Mouse (Mus musculus) midbrain, embryonic 12.5 days (tissue): Measurements from ENCODE around the gene Gm21987. TPM values are rescaled to one million over a fixed set of nuclear protein-coding genes. Genes with fewer than 3 reads are reported as not detected.

Source experiments
- ATAC-seq: fragments of 200-750 bp; cut with Nextera tagmentation; 2 replicates; pipeline ENCODE4 v1.8.0; 2017; ENCODE audit warnings: low read depth, moderate TSS enrichment, moderate library complexity; ENCODE audit not compliant: low FRiP score
- H3K27ac ChIP-seq: fragments of 300-500 bp; sonication (generic); replicated peaks from 2 replicates; pipeline ENCODE4 v1.5.1; 2016; ENCODE audit warnings: mild to moderate bottlenecking
- H3K27me3 ChIP-seq: fragments of 300-500 bp; sonication (generic); 2 replicates; pipeline ENCODE4 v1.6.1; 2016; ENCODE audit warnings: mild to moderate bottlenecking
- H3K36me3 ChIP-seq: fragments of 300-500 bp; sonication (generic); 2 replicates; pipeline ENCODE4 v1.6.1; 2016
- H3K4me1 ChIP-seq: fragments of 300-500 bp; sonication (generic); 2 replicates; pipeline ENCODE4 v1.6.1; 2016
- H3K4me2 ChIP-seq: fragments of 300-500 bp; sonication (generic); replicated peaks from 2 replicates; pipeline ENCODE4 v1.6.1; 2016; ENCODE audit warnings: mild to moderate bottlenecking, moderate library complexity
- H3K4me3 ChIP-seq: fragments of 300-500 bp; sonication (generic); 2 replicates; pipeline ENCODE4 v1.5.1; 2016; ENCODE audit warnings: mild to moderate bottlenecking
- H3K9ac ChIP-seq: fragments of 300-500 bp; sonication (generic); replicated peaks from 2 replicates; pipeline ENCODE4 v1.6.1; 2016; ENCODE audit warnings: mild to moderate bottlenecking, moderate library complexity
- H3K9me3 ChIP-seq: fragments of 300-500 bp; sonication (generic); 2 replicates; pipeline ENCODE4 v1.6.1; 2016; ENCODE audit warnings: mild to moderate bottlenecking
- WGBS: fragments of 180-500 bp; shearing (Covaris S2); methylation state at CpG from one replicate; pipeline ENCODE4 v1.1.7; 2016; 5-methylcytosine and 5-hydroxymethylcytosine counted together
- polyA plus RNA-seq: library from polyadenylated mRNA; unstranded; fragments of >200 nt; fragmentation: Nextera tagmentation; extraction: Ambion mirVana; gene quantifications from 2 replicates; pipeline ENCODE4 v1.2.1, GENCODE M21; 2016

The Gm21987 gene
- polyA plus RNA-seq, 1 experiment from 2014 or later = not detected

- Histone ChIP-seq H3K36me3 (peaks cover 35% of the 10 kb centered on the region), H3K27me3 (no peaks in the 10 kb centered on the region), H3K4me3 (no peak overlapping the region), H3K27ac (no peak overlapping the region), H3K9ac (no peak overlapping the region), H3K4me2 (no peak overlapping the region), H3K4me1 (peaks cover 11% of the 10 kb centered on the region), H3K9me3 (no peaks in the 10 kb centered on the region)
- 86% methylated on average over 6 of the region's 6 CpGs for WGBS
- no peak for ATAC-seq
Measured at GRCm38 (mm10) chr16:38350939-38351338, 4.1 kb downstream of the Gm21987 start.

DNA sequence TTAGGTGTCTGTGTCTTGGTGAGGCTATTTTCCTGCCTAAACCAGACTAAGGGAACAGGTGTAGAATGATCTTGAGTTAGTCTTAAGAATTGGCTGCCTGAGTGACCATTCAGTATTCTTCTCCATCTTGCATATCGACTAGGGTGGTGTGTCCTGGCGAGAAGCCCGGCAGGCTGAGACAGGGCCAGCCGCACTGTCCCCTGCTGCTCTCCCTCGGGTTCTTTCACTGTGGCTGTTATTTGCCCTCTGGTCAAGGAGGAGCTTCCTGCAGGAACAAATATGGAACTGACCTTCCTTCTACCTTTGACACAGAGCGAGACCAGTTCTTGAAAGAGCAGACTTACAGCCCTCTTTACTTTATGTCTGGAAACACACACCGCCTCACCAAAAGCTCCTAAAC is 5.2 kb downstream of the Gm21987 start:
- Histone ChIP-seq H3K9ac (no peak overlapping the region), H3K4me3 (no peak overlapping the region), H3K9me3 (no peaks in the 10 kb centered on the region), H3K4me2 (no peak overlapping the region), H3K27ac (no peak overlapping the region), H3K36me3 (peaks cover 35% of the 10 kb centered on the region), H3K27me3 (no peaks in the 10 kb centered on the region), H3K4me1 (peaks cover 11% of the 10 kb centered on the region)
- no peak for ATAC-seq
- WGBS = 89% methylated on average over 7 of the region's 7 CpGs

DNA sequence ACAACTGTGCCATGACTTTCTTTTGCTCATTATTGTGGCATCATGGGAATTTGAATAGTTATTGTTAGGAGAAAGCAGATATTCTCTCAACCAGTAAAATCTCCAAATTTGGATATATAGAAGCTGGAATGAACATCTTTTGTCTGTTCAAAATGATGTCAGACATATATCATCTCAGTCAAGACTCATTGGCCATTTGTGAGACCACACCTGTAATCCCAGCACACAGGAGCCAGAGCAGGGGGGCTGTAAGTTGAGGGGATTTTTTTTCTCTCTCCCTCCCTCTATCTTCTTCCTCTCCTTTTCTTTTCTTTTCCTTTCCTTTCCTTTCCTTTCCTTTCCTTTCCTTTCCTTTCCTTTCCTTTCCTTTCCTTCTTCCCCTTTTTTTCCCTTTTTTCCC is 6.0 kb downstream of the Gm21987 start:
- H3K36me3 ChIP-seq = peaks cover 35% of the 10 kb centered on the region
- ATAC-seq = no peak

DNA sequence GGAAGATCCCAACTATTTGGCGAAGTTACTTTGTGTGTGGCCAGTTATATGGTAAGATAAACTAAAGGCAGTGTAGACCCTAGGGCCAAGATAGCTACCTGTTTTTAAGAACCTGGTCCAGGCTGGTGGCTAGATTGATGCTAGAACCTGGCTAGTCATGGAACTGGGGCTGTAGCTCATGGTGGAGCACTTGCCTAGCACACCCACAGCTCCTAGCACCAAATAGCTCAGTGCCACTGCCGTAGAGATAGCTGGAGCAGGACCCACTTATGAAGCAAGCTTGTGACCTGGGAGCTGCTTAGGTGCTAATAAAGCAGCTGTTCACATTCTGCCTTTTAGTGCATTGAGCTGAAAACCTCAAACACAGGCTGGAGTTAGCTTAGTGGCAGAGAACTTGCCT is 6.8 kb downstream of the Gm21987 start:
- H3K9ac ChIP-seq = no peak overlapping the region
- ATAC-seq = no peak
- no peaks in the 10 kb centered on the region for H3K9me3 ChIP-seq
- H3K4me3 ChIP-seq = no peak overlapping the region
- no peak overlapping the region for H3K27ac ChIP-seq
- no peaks in the 10 kb centered on the region for H3K27me3 ChIP-seq
- no peak overlapping the region for H3K4me2 ChIP-seq
- 98% methylated on average over 2 of the region's 2 CpGs for WGBS
- H3K36me3 ChIP-seq = peaks cover 35% of the 10 kb centered on the region
- H3K4me1 ChIP-seq = no peaks in the 10 kb centered on the region

More for the DNA sequence above, 6.0 kb downstream of the Gm21987 start:
- peaks cover 6% of the 10 kb centered on the region for H3K4me1 ChIP-seq
- H3K9me3 ChIP-seq = no peaks in the 10 kb centered on the region
- no peak overlapping the region for H3K4me3 ChIP-seq
- no peaks in the 10 kb centered on the region for H3K27me3 ChIP-seq
- no peak overlapping the region for H3K27ac ChIP-seq
- H3K9ac ChIP-seq = no peak overlapping the region
- H3K4me2 ChIP-seq = no peak overlapping the region

DNA sequence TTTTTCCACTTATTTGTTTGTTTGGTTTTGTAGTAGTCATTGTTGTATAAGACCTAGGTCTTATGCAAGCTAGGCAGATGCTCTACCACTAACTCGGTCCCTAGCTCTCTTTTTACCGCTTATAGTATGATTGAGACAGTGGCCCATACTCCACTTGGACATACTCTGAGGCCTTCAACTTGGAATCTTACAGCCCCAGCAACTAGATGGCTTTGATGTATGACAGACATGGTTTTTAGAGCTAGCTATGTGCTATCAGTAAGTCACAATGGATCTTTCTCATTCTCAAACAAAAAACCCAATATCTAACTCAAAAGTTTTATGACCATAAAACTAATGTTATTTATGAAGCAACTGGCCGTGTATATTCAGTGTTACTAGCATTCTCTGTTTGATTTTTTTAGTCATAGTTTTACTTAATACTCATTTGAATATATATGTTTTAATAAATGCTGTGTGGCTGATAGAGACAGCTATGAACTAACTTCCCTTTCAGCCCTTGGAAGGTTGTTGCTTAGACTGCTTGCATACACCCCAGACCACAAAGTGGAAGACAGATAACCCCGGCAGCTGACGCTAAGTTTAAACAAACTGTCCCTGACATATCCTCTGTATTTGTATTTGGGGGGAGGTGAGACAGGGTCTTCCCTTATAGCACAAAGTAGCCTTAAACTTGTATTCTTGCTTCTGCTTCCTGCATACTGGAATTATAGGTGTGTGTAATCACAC is 7.5 kb downstream of the Gm21987 start:
- no peak overlapping the region for H3K4me2 ChIP-seq
- no peaks in the 10 kb centered on the region for H3K9me3 ChIP-seq
- H3K27me3 ChIP-seq = no peaks in the 10 kb centered on the region
- no peak overlapping the region for H3K4me3 ChIP-seq
- H3K9ac ChIP-seq = no peak overlapping the region
- H3K4me1 ChIP-seq = no peaks in the 10 kb centered on the region
- H3K27ac ChIP-seq = no peak overlapping the region
- 95% methylated on average over 5 of the region's 5 CpGs for WGBS
- peaks cover 30% of the 10 kb centered on the region for H3K36me3 ChIP-seq
- no peak for ATAC-seq

DNA sequence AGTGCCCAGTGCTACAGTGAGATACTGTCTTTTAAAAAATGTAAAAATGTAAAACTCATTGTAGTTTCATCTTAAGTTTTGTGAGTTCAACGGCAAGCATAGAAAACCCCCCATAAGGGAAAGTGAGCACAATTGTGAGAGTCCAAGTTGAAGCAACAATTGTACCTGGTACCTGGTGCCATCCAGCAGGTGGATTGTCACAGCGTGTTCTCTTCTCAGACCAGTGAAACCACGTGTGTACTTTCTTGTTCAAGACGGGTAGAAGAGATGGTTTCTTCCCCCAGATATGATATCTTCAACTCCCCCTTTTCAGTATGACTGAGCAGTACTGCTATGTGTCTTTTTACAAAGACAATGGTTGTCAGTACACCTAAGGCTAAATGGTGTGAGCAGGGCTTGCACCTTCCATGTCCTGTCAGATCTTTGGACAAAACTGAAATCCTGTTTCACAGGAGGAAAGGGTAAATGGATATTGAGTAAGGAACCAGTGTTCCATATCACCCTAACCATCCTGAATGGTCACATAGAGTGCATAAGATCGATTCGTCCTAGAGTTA is 11.5 kb downstream of the Gm21987 start:
- H3K36me3 ChIP-seq = no peaks in the 10 kb centered on the region
- H3K27me3 ChIP-seq = no peaks in the 10 kb centered on the region
- H3K4me1 ChIP-seq = no peaks in the 10 kb centered on the region
- no peak overlapping the region for H3K9ac ChIP-seq
- ATAC-seq = no peak
- H3K9me3 ChIP-seq = no peaks in the 10 kb centered on the region
- H3K4me2 ChIP-seq = no peak overlapping the region
- WGBS = 92% methylated on average over 6 of the region's 6 CpGs
- H3K4me3 ChIP-seq = no peak overlapping the region
- H3K27ac ChIP-seq = no peak overlapping the region

DNA sequence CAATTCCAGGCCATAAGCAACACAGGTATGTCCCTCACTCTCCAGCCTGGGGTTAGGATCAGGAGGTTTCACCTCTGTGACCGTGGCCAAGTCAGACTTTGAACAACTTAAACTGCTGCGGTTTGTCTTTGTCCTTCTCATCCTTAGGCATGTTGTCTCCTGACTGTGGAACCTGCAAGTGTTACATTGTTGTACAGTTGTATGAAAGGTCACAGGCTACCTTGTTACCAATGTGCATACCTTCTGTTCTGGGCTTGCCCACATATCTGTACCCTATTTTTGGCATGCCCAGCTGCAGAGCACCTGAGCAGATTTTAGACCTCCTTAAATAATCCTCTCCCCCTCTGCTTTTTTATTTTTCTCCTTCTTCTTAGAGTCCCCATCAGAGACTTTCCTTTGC is 12.4 kb downstream of the Gm21987 start:
- 92% methylated on average over 2 of the region's 2 CpGs for WGBS
- H3K9me3 ChIP-seq = no peaks in the 10 kb centered on the region
- H3K9ac ChIP-seq = no peak overlapping the region
- no peak overlapping the region for H3K27ac ChIP-seq
- H3K4me2 ChIP-seq = no peak overlapping the region
- no peaks in the 10 kb centered on the region for H3K27me3 ChIP-seq
- no peaks in the 10 kb centered on the region for H3K36me3 ChIP-seq
- no peak overlapping the region for H3K4me3 ChIP-seq
- no peaks in the 10 kb centered on the region for H3K4me1 ChIP-seq
- ATAC-seq = no peak

DNA sequence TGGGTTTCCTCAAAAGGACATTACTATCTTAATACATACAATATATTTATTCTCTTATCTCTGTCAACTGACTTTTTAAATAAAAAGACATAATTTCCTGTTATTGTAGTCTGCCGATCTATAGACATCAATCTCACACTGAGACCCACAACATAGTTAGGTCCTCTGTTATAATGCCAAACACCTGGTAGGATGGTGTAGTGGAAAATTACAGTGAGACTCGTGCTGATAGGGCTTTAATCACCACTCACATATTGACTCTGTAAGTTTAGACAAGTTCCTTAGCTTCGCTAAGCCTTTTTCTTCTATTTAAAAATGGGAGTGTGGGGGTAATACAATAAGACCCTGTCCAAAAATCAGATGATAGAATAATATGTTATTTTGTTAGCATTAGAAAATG is 13.0 kb downstream of the Gm21987 start:
- H3K4me1 ChIP-seq = no peaks in the 10 kb centered on the region
- H3K9ac ChIP-seq = no peak overlapping the region
- H3K27ac ChIP-seq = no peak overlapping the region
- no peaks in the 10 kb centered on the region for H3K27me3 ChIP-seq
- ATAC-seq = no peak
- H3K9me3 ChIP-seq = no peaks in the 10 kb centered on the region
- WGBS = 75% methylated on average over 3 of the region's 3 CpGs
- H3K36me3 ChIP-seq = no peaks in the 10 kb centered on the region
- H3K4me2 ChIP-seq = no peak overlapping the region
- H3K4me3 ChIP-seq = no peak overlapping the region

- no peak for ATAC-seq
- WGBS = 39% methylated on average over 2 of the region's 2 CpGs
- H3K9me3 ChIP-seq = no peaks in the 10 kb centered on the region
- no peaks in the 10 kb centered on the region for H3K27me3 ChIP-seq
- H3K9ac ChIP-seq = no peak overlapping the region
- no peaks in the 10 kb centered on the region for H3K4me1 ChIP-seq
- no peak overlapping the region for H3K4me3 ChIP-seq
- no peak overlapping the region for H3K27ac ChIP-seq
- no peaks in the 10 kb centered on the region for H3K36me3 ChIP-seq
- no peak overlapping the region for H3K4me2 ChIP-seq
Measured at GRCm38 (mm10) chr16:38360317-38360716, 13.5 kb downstream of the Gm21987 start.

DNA sequence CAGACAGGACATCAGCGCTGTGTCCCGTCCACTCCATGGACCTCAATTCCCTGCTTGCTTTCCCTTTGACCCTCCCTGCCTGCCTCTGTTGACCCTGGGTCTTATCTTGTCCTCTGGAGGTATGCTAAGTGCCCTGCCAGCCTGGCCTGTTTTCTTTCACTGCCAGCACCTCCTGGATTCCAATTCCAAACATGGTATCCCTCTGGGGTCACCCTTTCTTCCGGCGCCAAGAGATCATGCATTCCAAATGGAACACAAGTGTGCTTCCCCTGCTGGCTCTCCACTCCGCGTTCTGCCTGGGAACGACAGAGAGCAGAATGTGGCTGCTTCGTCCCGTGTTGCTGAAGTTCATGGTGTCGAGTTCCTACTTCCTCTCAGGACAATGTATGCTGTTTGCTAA is 15.1 kb downstream of the Gm21987 start, which contains the start of gene Popdc2:
Gene Popdc2 (plus strand): TSS at position 277 of the 400 bp plus-strand sequence.
- Histone ChIP-seq H3K9me3 (no peaks in the 10 kb centered on the region), H3K4me1 (no peaks in the 10 kb centered on the region), H3K9ac (no peak within 1 kb of the TSS), H3K27ac (no peak within 1 kb of the TSS), H3K4me2 (no peak within 1 kb of the TSS), H3K27me3 (no peaks in the 10 kb centered on the region), H3K4me3 (no peak within 1 kb of the TSS), H3K36me3 (no peaks in the 10 kb centered on the region)
- 62% methylated on average over 10 of the region's 10 CpGs for WGBS
- ATAC-seq = no peak

DNA sequence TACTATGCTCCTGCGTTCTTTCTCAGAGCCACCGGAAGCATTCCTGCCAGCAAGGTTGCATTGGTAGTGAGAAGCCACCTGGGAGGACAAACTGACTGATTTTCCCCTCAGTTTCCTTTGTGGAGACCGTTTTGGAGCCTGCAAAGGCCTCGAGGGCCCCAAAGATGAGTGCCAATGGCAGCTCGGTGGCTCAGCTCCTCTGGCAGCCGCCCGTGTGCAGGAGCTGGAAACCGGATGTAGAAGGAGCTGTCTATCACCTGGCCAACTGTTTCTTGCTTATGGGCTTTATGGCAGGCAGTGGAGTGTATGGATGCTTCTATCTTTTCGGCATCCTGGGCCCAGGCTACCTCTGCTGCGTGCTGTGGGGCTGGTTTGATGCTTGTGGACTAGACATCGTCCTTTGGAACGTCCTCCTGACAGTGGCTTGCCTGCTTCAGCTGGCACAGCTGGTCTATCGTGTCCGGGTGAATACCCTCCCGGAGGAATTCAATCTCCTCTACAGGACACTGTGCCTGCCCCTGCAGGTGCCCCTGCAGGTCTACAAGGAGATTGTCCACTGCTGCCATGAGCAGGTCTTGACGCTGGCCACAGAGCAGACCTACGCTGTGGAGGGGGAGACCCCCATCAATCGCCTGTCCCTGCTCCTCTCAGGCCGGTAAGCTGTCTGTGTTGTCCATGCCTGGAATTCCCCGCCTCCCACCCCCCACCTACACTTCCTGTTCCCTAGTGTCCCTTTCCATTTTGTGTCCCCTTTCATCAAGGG is 15.8 kb downstream of the Gm21987 start:
- WGBS = 85% methylated on average over 20 of the region's 20 CpGs
- no peak overlapping the region for H3K9ac ChIP-seq
- no peaks in the 10 kb centered on the region for H3K9me3 ChIP-seq
- ATAC-seq = no peak
- no peak overlapping the region for H3K4me2 ChIP-seq
- no peaks in the 10 kb centered on the region for H3K4me1 ChIP-seq
- H3K36me3 ChIP-seq = no peaks in the 10 kb centered on the region
- H3K27ac ChIP-seq = no peak overlapping the region
- no peaks in the 10 kb centered on the region for H3K27me3 ChIP-seq
- H3K4me3 ChIP-seq = no peak overlapping the region

GRCm38 (mm10) chr16:38363256-38363595 is 16.4 kb downstream of the Gm21987 start:
- H3K36me3 ChIP-seq = no peaks in the 10 kb centered on the region
- no peak overlapping the region for H3K4me3 ChIP-seq
- ATAC-seq = no peak
- H3K27ac ChIP-seq = no peak overlapping the region
- no peak overlapping the region for H3K9ac ChIP-seq
- no peaks in the 10 kb centered on the region for H3K27me3 ChIP-seq
- 89% methylated on average over 3 of the region's 3 CpGs for whole genome bisulfite sequencing
- no peaks in the 10 kb centered on the region for H3K4me1 ChIP-seq
- H3K9me3 ChIP-seq = no peaks in the 10 kb centered on the region
- no peak overlapping the region for H3K4me2 ChIP-seq
